Mouse (Mus musculus) megakaryocyte, embryonic 14.5 days (primary cell): Measurements from ENCODE around the gene Klk1b16. TPM values are rescaled to one million over a fixed set of nuclear protein-coding genes. Genes with fewer than 3 reads are reported as not detected.
"Not testable (repeated sequence)": the region's sequence is repeated elsewhere in the genome, so short reads cannot be mapped to it uniquely, and the experiment has no call there.

Experiments used
- H3K27me3 ChIP-seq: replicated peaks from 2 replicates; pipeline ENCODE3; 2012; ENCODE audit warnings: inconsistent platforms
- H3K36me3 ChIP-seq: replicated peaks from 2 replicates; pipeline ENCODE3; 2012; ENCODE audit warnings: low read length, inconsistent platforms, mixed read lengths
- H3K4me1 ChIP-seq: 2 replicates; pipeline ENCODE4 v1.6.1; 2012; ENCODE audit warnings: inconsistent platforms
- H3K4me3 ChIP-seq: replicated peaks from 2 replicates; pipeline ENCODE3; 2012; ENCODE audit warnings: moderate library complexity, mild to moderate bottlenecking, inconsistent platforms
- H3K9me3 ChIP-seq: 2 replicates; pipeline ENCODE4 v1.6.1; 2012; ENCODE audit warnings: inconsistent platforms
- FLI1 ChIP-seq: IDR thresholded peaks from 2 replicates; pipeline ENCODE4 v1.6.1; 2012; ENCODE audit warnings: low read length, inconsistent platforms, mixed read lengths
- GATA1 ChIP-seq: IDR thresholded peaks from 3 replicates; pipeline ENCODE4 v1.6.1; 2012; ENCODE audit warnings: mixed read lengths, low read length, inconsistent platforms, borderline replicate concordance
- polyA plus RNA-seq: library from polyadenylated mRNA; stranded (reverse); fragments of >175 nt; gene quantifications from 2 replicates; pipeline ENCODE4 v1.2.3, GENCODE M21; 2012; ENCODE audit warnings: low replicate concordance; ENCODE audit not compliant: insufficient read depth

Gene Klk1b16
- not detected in 2 replicates for polyA plus RNA-seq

DNA sequence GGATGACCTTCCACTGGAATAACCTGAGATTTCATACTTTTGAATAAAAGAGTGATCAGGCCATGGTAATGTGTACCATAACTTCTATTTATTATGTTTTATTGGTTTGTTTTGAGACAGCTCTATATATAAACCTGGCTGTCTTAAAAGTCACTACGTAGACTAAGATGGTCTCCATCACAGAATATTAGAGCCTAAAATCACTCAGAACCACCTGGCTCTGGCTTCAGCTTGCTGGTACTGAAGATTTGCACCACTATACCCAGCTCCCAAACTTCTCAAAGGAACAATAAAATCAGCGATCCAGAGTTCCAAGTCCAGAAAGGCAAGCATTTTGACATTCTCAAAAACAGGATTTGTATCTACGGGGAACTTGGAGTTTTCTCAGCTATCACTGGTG lies at the start of gene Klk1b16:
Klk1b16 (plus strand) TSS at position 301 of the 400 bp plus-strand sequence.
- TF ChIP-seq FLI1 (no peak), GATA1 (no peak)
- Histone ChIP-seq H3K4me1 (no peaks in the 10 kb centered on the region), H3K36me3 (no peaks in the 10 kb centered on the region), H3K27me3 (no peaks in the 10 kb centered on the region), H3K4me3 (no peak within 1 kb of the TSS), H3K9me3 (no peaks in the 10 kb centered on the region)

DNA sequence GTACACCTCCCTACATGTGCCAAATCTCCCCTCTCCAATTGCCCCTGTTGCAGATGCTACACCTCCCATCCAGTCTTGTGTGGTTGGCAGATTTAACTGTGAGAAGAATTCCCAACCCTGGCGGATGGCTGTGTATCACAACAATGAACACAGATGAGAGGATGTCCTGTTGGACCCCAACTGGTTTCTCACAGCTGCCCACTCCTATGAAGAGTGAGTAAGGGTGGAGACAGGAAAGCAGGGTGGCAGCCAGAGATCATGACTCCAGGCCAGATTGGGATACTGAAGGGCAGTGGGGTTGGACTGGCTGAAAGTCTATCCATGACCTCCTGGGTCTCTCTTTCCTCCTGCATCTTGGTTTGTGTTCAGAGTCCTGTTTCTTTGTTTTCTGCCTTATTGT lies 40.5 kb upstream of the Klk1b16 start:
- H3K36me3 ChIP-seq = no peaks in the 10 kb centered on the region
- no peaks in the 10 kb centered on the region for H3K4me1 ChIP-seq
- no peaks in the 10 kb centered on the region for H3K9me3 ChIP-seq
- TF ChIP-seq FLI1 = no peak
- TF ChIP-seq GATA1 = no peak
- no peaks in the 10 kb centered on the region for H3K27me3 ChIP-seq
- no peak overlapping the region for H3K4me3 ChIP-seq

DNA sequence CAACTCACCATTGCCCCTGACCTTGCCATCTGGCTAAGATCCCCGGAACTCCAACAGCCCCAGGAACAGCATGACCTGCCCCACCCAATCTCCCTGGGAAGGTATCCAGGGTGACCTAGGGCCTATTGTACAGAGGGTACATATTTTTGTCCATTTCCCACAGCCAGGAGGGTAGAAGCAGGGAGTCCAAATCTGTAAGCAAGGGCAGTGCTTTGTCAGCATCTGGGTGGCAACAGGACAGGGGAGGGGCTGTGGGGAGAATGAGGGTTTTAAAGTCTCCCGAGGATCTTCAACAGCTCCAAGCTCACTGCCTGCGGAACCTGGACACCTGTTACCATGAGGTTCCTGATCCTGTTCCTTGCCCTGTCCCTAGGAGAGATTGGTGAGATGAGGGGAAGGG lies 34.5 kb upstream of the Klk1b16 start, which contains the start of gene Klk1b21:
Klk1b21 (plus strand) TSS at position 301 of the 400 bp plus-strand sequence.
- not testable (repeated sequence) for H3K9me3 ChIP-seq, H3K4me3 ChIP-seq, H3K4me1 ChIP-seq, H3K27me3 ChIP-seq, H3K36me3 ChIP-seq

DNA sequence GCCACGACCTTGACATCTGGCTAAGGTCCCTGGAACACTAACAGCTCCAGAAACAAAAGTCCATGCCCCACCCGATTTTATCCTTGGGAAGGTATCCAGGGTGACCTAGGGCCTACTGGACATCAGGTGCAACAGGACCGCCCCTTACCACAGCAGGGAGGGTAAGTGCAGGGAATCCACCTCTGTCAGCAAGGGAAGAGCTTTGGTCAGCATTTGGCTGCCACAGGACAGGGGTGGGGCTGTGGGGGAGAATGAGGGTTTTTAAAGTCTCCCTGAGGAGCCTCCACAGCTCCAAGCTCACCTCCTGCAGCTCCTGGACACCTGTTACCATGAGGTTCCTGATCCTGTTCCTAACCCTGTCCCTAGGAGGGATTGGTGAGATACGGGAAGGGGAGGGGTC lies 24.2 kb upstream of the Klk1b16 start, which contains the start of gene Klk1b22:
Klk1b22 (plus strand) TSS at position 301 of the 400 bp plus-strand sequence.
- no peaks in the 10 kb centered on the region for H3K4me1 ChIP-seq
- H3K9me3 ChIP-seq = no peaks in the 10 kb centered on the region
- H3K36me3 ChIP-seq = no peaks in the 10 kb centered on the region
- H3K27me3 ChIP-seq = no peaks in the 10 kb centered on the region
- no peak within 1 kb of the TSS for H3K4me3 ChIP-seq
- TF ChIP-seq FLI1 = no peak
- no peak for TF ChIP-seq GATA1

DNA sequence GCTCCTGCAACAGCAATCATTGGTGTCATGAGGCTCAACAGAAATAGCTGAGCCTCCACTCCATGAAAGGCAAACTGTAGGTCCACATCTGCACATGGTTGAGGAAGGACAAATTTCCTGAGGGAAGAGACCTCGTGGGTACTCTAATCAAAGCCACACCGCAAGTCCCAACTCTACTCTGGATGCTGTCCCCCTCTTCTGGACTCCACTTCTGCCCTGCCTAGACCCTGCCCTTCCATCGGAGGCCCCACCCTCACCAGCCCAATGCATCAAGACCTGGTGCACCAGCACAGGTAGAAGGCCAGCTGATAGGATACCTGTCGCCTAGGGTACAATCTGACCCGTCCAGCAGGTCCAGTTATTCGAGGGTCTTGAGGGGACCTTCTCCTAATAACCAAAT lies 13.1 kb upstream of the Klk1b16 start:
- Histone ChIP-seq H3K4me1 (no peaks in the 10 kb centered on the region), H3K9me3 (peaks cover 12% of the 10 kb centered on the region), H3K36me3 (no peaks in the 10 kb centered on the region), H3K4me3 (no peak overlapping the region), H3K27me3 (no peaks in the 10 kb centered on the region)
- TF ChIP-seq FLI1 (no peak), GATA1 (no peak)

DNA sequence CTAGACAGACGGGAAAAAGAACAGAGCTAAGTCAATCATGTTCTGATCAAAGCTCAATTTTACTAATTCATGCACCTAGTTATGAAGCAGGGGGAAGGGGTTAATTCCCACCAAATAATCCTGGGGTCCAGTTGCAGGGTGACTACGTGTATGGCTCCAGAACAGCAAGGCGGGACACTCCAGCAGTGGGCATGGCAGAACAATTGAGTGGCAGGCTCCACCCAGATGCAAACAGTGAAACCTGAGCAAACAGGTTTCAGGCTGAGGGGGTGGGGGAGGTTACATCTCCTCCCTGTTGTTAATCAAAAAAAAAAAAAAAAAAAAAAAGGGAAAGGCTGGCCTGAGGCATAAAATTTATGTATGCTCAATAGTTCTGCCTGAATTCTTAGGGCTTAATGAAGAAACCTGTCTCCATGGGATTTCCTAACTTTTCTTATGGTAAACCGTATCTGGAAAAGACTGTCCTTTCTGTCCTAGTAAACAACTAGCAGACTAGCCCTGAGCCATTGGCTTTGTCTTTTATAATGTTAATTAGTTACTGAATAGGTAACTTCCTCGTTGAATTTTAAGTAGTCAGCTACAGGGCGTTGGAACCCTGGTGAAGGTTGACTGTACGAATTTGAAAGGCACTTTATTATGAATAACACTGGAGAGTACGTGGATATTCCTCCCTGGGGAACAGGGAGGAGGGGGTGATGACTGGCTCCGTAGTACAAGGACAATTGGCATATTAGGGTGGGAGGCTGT lies 42.9 kb downstream of the Klk1b16 start:
- Histone ChIP-seq H3K27me3 (no peaks in the 10 kb centered on the region), H3K36me3 (no peaks in the 10 kb centered on the region), H3K4me1 (no peaks in the 10 kb centered on the region), H3K4me3 (no peak overlapping the region), H3K9me3 (no peaks in the 10 kb centered on the region)
- TF ChIP-seq FLI1 (no peak), GATA1 (no peak)

DNA sequence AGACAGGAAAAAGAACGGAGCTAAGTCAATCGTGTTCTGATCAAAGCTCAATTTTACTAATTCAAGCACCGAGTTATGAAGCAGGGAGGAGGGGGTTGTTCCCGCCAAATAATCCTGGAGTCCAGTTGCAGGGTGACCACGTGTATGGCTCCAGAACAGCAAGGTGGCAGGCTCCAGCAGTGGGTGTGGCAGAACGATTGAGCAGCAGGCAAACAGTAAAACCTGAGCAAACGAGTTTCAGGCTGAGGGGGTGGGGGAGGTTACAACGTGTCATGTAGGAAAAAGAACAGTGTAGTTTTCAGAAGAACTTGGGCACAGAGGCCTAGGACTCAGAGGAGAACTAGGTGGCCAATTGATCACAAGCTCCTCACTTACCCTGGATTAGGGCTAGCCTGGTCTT lies 49.9 kb downstream of the Klk1b16 start:
- not testable (repeated sequence) for H3K27me3 ChIP-seq, H3K4me1 ChIP-seq, H3K9me3 ChIP-seq, H3K36me3 ChIP-seq, H3K4me3 ChIP-seq

DNA sequence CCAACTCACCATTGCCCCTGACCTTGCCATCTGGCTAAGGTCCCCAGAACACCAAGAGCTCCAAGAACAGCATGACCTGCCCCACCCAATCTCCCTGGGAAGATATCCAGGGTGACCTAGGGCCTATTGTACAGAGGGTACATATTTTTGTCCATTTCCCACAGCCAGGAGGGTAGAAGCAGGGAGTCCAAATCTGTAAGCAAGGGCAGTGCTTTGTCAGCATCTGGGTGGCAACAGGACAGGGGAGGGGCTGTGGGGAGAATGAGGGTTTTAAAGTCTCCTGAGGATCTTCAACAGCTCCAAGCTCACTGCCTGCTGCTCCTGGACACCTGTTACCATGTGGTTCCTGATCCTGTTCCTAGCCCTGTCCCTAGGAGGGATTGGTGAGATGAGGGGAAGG lies 51.4 kb downstream of the Klk1b16 start, which contains the start of gene Klk1b24:
Klk1b24 (plus strand) TSS at position 301 of the 400 bp plus-strand sequence.
- not testable (repeated sequence) for H3K27me3 ChIP-seq, H3K4me1 ChIP-seq, H3K4me3 ChIP-seq

More for the DNA sequence above, 51.4 kb downstream of the Klk1b16 start, which contains the start of gene Klk1b24:
- H3K9me3 ChIP-seq, H3K36me3 ChIP-seq: not testable (repeated sequence)

Other genes with a start within 250 kb of the Klk1b16 start
- gene Klk15, start 203.0 kb upstream of the Klk1b16 start, polyA plus RNA-seq = not detected in 2 replicates
- gene Klk1b8, start 186.1 kb upstream of the Klk1b16 start, polyA plus RNA-seq = not detected in 2 replicates
- gene Klk1b1, start 170.0 kb upstream of the Klk1b16 start, polyA plus RNA-seq = not detected in 2 replicates
- gene Klk1b9, start 160.7 kb upstream of the Klk1b16 start, polyA plus RNA-seq = not detected in 2 replicates
- gene Klk1b11, start 140.9 kb upstream of the Klk1b16 start, polyA plus RNA-seq = not detected in 2 replicates
- gene Klk1b26, start 124.6 kb upstream of the Klk1b16 start, polyA plus RNA-seq = not detected in 2 replicates
- not detected in 2 replicates for gene Klk1b27, start 84.5 kb upstream of the Klk1b16 start, polyA plus RNA-seq
- not detected in 2 replicates for gene Klk1b21, start 34.4 kb upstream of the Klk1b16 start, polyA plus RNA-seq
- gene Klk1b22, start 24.1 kb upstream of the Klk1b16 start, polyA plus RNA-seq = not detected in 2 replicates
- gene Klk1b24, start 51.5 kb downstream of the Klk1b16 start, polyA plus RNA-seq = not detected in 2 replicates
- not detected in 2 replicates for gene Klk1b3, start 61.4 kb downstream of the Klk1b16 start, polyA plus RNA-seq
- gene Klk1b4, start 70.7 kb downstream of the Klk1b16 start, polyA plus RNA-seq = not detected in 2 replicates
- gene Klk1b5, start 79.2 kb downstream of the Klk1b16 start, polyA plus RNA-seq = not detected in 2 replicates
- gene Klk1, start 88.6 kb downstream of the Klk1b16 start, polyA plus RNA-seq = not detected in 2 replicates
- gene Gm36864, start 99.4 kb downstream of the Klk1b16 start, polyA plus RNA-seq = not detected in 2 replicates
- gene 1700028J19Rik, start 109.9 kb downstream of the Klk1b16 start, polyA plus RNA-seq = not detected in 2 replicates
- gene 2410002F23Rik, start 110.0 kb downstream of the Klk1b16 start, polyA plus RNA-seq = 90.5 and 96.5 TPM in 2 replicates
- not detected in 2 replicates for gene Acp4, start 120.6 kb downstream of the Klk1b16 start, polyA plus RNA-seq
- not detected in 2 replicates for gene Gm15517, start 124.7 kb downstream of the Klk1b16 start, polyA plus RNA-seq
- gene Clec11a, start 170.1 kb downstream of the Klk1b16 start, polyA plus RNA-seq = 0.92 and 1.8 TPM in 2 replicates
- 0.07 TPM in 1 of 2 replicates, not detected in the other for gene Shank1, start 173.5 kb downstream of the Klk1b16 start, polyA plus RNA-seq
- not detected in 2 replicates for gene Syt3, start 247.3 kb downstream of the Klk1b16 start, polyA plus RNA-seq
- not detected in 2 replicates for gene 1700008O03Rik, start 249.1 kb downstream of the Klk1b16 start, polyA plus RNA-seq